Mouse (Mus musculus) mammary gland, adult 2 months (tissue): ENCODE measurements around the gene Ifrd1. TPM values are rescaled to one million over a fixed set of nuclear protein-coding genes. Genes with fewer than 3 reads are reported as not detected.

ENCODE experiments used
- polyA plus RNA-seq: library from polyadenylated mRNA; depleted of rRNA; stranded (reverse); fragments of >200 nt; gene quantifications from 2 replicates; pipeline ENCODE4 v1.2.3, GENCODE M21; 2012; ENCODE audit warnings: low replicate concordance; rRNA removed

Gene Ifrd1
- 26.4 and 42.6 TPM in 2 replicates for polyA plus RNA-seq

GRCm38 (mm10) chr12:40248454-40249180 is at the start of gene Ifrd1:
Ifrd1 (minus strand) TSS chr12:40248504.

GRCm38 (mm10) chr12:40199302-40199701 is 49.0 kb downstream of the Ifrd1 start, which contains the start of gene Lsmem1:
Lsmem1 (minus strand) TSS chr12:40199490.

Other genes with a start within 250 kb of the Ifrd1 start
- gene Arl4a, start 210.5 kb downstream of the Ifrd1 start, polyA plus RNA-seq, result 10.5 and 22.1 TPM in 2 replicates
- 2.1 and 2.2 TPM in 2 replicates for gene Scin, start 114.3 kb downstream of the Ifrd1 start, polyA plus RNA-seq
- gene Lsmem1, start 49.0 kb downstream of the Ifrd1 start, polyA plus RNA-seq, result 4.3 TPM in 1 of 2 replicates, not detected in the other
- 3.0 and 7.6 TPM in 2 replicates for gene Zfp277, start 197.4 kb upstream of the Ifrd1 start, polyA plus RNA-seq
- gene Dock4, start 197.4 kb upstream of the Ifrd1 start, polyA plus RNA-seq, result 4.7 and 5.5 TPM in 2 replicates